Mouse (Mus musculus): ENCODE data around the gene Lrp11.

DNA sequence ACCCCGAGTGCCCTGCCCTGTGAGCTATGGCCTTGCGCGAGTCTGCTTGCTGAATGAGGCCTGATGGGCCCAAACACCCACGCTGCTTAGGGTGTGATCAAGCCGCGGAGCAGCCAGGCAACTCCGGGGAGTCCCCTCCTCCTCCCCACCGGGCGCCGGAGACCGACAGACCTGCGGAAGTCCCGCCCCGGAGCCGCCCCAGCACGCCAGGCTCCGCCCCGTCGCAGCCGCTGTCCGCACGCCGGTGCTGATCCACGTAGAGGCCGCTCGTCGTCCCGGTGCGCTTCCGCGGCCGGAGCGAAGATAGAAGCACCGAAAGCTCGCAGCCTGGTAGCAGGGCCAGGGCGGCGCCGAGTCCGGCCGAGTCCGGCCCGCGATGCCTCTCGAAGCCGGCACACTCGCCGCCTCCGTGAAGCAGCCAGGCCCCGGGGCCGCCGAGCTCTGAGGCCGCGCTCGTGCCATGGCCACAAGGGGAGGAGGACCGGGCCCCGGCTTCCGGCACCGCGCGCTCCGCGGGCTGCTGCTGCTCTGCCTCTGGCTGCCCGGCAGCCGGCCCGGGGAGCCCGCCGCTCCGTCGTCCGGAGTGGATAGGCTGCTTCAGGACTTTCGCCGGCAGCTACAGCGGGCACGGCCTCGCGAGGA is at the start of gene Lrp11:
- TF ChIP-seq CTCF (IDR thresholded peaks at IDR 0.05; ENCODE audit: borderline replicate concordance, extremely low read depth, insufficient read depth, insufficient read length) (no peak), POLR2A (IDR thresholded peaks at IDR 0.05; ENCODE audit: borderline replicate concordance, extremely low read depth, insufficient read depth, insufficient read length, poor library complexity, severe bottlenecking) (peak; percentile 62; the same call in 1 of the 2 replicates)

All from brain, embryonic 14.5 days (tissue).